Mouse (Mus musculus) cerebellum, postnatal 25 days (tissue): ENCODE data around the gene Mmab.
A peak's percentile ranks its signal among the peaks of the same experiment; 100 is the strongest.

Experiments used
- DNase-seq, 2 experiments: peaks; one replicate each; pipeline ENCODE4 v3.0.0; 2021; ENCODE audit warnings: mixed read lengths in 2 of 2

The Mmab gene

DNA sequence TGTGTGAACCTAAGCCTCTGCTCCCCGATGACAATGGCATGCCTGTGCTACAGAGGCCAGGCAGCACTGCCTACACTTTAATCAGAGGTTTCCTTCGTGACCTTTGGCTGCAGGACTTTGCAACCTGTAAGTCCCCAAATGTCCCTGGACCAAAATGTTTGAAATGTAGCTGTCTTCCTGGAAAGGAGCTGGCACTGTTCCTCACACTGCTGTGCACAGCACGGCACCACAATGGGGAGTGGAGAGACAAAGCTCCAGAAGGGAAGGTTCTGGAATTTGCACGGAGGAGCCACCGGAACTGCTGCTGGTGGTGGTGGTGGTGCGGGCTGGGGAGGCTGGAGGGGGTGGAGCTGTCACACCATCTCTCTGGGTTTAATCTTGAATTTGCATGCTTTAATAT, 17.1 kb downstream of the Mmab start:
- no peak for DNase-seq

DNA sequence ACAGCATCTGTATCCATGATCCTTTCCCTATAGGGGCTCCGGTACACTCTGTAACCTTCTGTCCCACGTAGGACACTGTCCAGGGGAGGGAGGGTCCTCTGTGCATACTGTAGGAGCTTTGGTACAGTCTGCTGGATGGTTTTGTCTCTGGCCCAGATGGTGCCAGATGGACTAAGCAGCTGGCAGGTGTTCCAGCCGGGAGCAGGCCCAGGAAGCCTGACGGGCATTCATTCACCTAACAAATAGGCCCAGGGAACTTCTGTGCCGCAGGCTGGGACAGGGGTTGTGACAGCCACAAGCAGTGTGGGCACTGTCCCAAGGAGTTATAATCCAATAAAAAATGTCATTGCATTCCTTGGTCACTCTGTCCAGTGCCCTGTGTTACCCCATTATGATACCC, 19.9 kb downstream of the Mmab start:
- no peak for DNase-seq

DNA sequence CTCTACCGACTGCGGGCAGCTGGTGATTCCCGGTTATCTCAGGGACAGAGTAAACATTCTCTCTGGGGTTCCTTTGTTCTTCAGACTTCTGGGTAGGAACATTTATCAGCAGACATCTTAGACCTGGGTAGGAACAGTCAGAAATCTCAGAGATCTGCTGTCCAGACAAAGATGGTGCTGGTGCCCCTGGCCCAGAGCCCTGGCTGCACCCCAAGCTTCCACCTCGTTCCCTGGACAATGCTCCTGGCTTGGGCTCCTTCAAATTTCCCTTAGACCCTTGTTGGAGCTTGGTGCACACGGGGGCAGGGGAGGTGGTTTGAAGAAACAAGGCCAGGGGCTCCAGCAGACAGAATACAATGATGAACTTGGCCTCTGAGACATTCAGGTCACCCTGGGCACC, 21.3 kb downstream of the Mmab start:
- DNase-seq, result no peak

DNA sequence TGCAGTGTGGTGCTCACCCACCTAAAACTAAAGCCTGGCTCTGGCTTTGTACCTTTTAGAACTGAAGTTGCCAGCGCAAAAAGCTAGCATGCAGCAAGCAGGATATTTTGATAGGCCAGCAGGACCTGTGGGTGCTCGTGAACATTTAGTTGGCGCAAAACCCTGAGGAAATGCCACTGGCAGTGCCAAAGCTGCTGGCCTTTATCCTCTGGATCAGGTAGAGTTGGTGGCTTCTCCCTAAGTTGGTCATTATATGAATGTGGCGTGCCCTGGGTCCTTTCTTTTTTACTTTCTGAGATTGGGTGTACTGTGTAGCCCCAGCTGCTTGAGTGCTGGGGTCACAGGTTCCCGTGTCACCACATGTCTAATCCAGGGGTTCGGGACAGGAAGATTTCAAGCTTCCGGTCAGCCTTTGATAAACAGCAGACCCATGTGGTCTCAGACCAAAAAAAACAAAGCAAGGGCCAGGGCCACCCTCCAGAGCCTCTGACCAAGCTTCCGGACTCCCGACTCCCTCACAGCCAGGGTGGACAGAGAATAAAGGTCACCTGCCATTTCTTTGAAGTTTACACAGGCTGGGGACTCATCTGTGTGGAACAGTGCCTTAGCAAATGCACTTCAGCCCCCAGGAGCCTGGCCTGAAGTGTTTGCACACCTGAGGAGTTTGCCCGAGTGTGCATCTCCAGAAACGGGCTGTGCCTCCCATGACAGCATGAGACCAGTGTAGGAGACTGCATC, 22.1 kb downstream of the Mmab start:
- DNase-seq, result no peak

DNA sequence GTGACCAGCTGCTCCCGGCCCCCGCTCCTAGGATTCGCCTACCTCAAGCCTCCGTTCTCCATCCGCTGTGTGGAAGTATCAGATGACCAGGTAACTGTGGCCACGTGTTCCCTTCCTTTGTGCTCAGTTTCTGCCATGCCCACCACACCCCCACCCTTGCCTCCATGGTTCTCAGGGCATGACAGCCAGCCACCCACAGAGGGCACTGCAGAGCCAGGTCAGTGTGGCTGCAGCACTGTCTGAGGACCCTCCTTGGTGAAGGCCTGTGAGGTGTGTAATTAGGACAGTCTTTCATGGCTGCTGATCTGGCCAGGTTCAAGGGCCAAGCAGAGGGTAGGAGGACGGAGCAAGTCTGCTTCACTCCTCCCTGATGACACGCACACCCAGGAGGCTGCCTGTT, 25.3 kb downstream of the Mmab start:
- peak in 1 of 2 experiments; percentile 45 for DNase-seq

DNA sequence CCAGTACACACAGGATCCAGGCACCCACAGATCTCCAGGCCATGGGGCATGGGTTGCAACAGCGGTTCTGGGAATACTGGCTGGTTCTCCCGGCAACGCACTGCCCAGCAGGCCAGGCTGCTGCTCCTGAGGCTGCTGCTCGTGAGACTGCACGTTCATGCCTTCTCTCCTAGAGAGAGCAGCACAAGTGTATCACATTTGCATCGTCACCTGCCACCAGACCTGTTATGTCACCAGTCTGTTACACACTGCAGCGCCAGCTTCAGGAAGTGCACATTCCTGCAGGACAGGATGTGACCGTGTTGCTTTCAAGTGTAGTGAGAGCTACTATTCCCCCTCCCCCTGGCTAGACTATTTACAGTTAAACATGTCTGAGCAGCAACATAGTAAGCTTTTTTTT, 27.0 kb downstream of the Mmab start:
- DNase-seq, result no peak

DNA sequence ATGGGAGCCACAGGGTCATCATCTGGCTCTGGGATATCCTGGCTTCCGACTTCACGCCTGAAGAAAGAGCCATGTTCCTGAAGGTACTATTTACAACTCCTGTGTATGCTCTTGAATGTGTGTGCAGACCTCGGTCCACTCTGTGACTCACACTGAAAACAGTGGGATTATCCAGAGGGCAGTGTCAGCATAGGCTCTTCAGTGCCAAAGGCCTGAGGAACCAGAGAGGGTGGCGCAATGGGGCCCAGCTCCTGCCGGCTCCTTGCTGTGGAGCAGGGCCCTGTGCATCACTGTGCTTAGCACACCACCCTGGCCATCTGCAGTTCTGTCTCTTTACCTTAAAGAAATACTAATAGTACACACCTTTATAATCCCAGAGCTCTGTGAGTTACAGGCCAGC, 28.3 kb downstream of the Mmab start:
- DNase-seq, result no peak

DNA sequence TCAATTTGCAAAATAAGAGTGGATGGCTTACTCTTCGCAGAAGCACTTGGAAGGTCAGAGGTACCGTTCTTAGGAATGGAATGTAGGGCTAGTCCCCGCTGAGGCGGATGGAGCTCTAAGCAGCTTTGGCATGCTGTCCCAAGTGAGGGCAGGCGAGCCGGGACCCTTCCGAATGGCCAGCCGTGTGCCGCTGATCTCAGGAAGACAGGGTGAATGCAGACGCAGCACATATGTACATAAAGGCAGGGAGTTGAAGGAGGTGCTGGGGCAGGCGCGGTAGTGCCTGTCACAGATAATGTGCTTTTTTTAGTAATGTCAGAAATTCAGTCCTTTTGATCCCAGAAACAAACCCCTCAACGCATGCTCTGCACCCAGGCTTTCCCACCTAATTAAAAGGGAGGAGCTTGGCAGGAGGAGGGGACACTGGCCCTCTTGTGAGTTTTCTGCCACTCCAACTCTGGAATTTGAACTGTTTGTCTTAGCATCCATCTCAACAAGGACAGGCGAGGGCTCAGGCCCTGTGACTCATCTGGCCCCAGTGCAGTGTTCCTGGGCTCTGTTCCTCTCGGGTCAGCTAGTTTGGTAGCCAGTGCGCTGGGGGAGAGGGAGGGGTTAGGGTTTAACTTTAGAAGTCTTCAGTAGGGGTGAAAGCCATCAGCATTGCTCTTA, 30.7 kb downstream of the Mmab start:
- no peak for DNase-seq

DNA sequence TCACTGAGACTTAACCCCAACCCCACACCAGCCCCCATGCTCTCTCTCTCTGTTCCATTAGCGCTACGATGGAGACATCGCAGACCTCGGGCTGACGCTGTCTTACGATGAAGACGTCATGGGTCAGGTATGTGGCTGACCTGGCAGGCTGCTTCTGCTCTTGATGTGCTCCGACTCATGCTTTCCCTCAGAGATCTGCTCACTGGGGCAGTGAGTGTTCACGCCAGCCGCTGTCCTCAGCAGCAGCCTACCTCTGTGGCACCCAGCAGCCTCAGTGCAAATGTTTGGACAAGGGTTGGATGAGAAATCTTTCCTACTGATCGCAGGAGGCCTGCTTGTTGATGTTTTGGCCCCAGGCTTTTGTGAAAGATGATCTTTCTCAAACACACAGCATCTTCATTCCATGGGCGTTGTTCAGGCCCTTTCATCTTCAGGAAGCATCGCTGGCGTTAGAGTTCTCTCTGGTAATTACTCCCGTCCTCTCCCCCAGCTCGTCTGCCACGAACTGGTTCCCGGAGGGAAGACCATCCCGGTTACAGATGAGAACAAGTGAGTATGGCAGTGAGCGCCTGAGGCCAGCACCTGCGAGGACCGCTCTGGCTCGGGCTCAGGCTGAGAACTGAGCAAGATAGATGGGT, 31.4 kb downstream of the Mmab start:
- no peak for DNase-seq

DNA sequence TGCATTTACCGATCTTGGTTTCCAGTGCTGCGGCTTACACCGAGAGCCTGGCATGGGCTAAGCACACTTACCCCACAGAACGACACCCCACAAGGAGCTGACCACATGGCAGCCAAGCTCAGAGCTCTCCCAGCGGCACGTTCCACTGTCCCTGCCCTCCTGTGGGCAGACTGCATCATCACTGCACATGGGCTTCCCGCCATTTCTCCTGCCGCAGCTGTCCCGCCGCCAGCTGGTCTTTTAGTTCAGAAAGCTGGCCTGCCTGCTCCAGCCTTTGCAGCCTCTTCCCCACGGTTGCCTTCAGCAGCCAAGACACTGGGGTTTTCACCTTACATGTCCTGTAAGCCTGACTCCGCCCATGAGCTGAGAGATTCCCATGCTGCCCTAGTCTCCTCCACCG, 33.4 kb downstream of the Mmab start:
- no peak for DNase-seq

DNA sequence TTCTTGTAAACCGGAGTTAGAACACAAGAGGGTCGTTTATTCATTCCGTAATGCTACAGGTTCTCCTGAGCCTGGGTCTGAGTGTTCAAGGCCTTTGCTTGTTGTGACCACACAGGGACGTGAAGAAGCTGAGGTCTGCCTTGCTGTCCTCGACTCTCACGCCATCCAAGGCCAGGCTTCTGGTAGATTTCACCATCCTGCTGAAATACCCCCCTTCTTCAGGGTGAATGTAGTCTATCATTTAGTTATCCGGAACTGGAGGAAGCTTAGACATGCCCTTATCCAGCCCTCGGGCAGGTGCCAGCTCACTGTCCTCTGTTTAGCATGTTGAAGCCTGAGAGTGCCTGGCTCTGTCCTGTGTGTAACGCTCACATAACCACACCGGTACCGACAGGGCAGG, 35.0 kb downstream of the Mmab start:
- no peak for DNase-seq

DNA sequence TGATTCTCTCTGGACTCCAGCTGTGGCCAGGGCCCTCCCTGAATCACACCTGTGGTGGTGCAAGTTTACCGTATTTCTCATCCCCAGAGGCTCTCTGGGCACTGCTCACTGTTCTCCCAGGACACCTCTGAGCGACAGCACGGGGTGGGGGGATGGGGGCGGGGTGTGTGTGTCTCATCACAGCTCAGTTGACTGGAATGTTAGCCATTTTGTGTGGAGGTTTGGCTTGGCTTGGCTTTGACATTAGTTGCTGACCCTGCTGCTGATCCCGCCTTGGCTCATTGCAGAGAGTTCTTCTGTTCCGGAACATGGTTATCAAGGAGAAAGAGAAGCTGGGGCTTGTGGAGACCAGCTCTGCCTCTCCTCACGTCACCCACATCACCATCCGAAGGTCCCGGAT, 36.0 kb downstream of the Mmab start:
- DNase-seq, result no peak

DNA sequence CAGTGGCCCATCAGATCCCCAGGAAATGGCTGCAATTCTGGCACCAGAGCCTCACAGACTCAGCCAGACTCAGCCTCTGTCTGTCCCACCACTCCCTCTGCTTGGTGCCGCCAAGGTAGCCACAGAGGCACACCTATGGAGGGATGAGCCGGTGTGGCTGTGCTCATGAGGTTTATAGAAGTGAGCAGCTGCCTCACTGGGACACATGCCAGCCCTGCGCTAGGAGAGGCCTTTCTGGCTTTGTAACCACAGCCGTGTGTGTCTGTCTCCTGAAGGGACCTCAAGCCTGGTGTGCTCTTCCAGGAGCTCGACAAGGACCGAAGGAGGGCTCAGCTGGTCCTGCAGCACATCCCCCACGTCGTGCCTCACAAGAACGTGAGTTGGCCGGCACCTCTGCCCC, 36.6 kb downstream of the Mmab start:
- peak; percentile 55 to 77 for DNase-seq

DNA sequence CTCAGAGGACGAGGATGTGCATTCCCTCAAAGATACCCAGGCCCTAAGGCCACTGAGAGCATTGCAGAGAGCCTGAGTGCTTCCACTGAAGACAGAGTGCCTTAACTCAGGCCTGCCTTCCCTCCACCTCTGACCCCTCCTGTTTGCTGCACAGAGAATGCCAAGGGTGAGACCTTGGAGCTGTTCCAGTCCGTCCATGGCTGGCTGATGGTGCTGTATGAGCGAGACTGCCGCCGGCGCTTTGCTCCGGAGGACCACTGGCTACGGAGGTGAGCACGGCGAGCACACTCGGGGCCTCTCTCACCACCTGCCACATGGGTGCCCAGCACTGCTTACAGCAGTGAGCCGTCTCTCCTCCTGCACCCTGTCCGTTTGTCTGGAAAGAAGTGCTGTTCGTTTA, 37.3 kb downstream of the Mmab start:
- DNase-seq, result no peak

DNA sequence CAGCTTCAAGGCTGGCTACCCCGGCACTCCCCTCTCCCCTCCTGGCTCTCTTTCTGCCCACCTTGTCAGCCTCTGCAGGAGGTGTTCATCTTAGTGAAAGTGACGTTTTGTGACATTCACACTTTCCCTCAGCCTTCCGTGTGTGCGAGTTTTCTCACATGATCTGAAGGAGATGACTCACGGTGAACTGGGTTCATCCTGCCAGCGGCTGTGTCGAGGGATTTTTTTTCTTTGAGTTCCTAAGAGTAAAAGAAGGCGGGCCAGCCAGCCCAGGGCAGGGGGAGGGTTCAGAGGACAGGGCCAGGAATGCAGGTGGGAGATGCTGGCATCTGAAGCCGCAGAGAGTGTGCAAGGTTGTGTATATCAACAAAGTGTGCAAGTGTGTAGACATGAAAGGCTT, 50.7 kb downstream of the Mmab start:
- no peak for DNase-seq

DNA sequence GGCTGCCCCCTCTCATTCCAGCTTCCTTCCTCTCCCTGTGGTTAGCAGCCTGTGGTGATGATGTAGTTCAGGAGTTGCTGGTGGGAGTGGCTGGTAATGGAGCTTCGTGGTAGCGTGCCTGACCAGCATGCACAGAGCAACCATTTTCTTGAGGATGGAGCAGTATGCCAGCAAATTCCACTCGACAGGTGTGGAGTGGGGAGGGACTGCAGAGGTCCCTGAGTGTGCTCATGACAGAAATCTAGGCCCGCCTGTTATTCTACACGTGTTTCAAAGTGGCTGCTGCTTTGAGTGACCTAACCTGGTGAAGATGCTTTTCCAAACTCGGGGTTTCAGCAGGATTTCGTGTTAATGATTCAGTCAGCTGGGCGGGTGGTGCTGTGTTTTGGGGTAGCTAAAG, 59.4 kb downstream of the Mmab start:
- no peak for DNase-seq

DNA sequence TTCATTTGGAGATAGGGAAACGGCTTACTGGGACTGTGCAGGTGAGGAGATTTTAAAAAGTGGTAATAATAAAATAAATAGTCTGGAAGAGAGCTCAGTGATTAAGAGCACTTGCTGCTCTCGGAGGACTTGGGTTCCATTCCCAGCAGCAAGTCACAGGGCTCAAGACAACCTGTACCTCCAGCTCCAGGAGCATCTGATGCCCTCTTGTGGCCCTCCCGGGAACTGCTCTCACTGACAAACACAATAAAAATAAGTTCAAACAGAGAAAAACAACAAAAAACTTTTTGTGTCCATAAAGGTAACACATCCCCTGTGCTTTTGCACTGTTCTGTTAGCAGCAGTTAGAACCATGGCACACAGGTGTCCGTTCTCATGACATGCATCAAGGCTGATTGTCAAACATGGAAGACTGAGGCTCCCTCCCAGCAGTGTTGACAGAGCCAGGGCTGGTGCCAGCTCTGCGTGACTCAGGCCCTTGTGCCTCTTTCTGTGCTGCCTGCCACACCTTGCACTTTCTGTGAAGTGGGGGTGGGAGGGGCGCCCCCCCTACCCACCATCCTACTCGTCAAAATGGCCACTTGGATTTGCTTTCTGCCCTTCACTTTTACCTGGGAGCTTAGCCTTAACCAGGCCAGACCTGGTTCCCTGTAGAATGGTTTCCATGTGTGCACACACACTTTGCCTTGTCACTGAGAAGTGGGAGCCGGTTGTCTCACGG, 60.5 kb downstream of the Mmab start:
- DNase-seq, result peak; percentile 32 to 58
